Mouse (Mus musculus): ENCODE data around the gene Glo1.

DNA sequence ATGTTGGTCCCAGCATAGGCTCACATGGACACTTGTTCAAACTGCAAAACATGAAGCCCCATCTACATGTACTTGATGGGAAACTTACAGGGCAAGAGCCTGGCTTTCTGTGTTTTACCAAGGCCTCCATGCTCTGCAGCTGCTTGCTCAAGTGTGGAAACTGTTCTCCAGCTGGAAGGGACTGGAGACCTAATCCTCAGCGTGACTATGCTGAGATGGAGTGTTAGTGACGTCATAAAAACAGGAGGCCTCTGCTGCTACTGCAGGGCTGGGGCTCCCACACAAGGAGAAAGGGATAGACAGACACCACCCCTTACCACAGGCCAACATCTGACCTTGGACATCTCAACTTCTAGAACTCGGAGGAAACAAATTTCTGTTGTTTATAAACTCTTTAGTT is 55.7 kb downstream of the Glo1 start:
- TF ChIP-seq CTCF (IDR thresholded peaks at IDR 0.05; ENCODE audit: control insufficient read depth, insufficient read depth, insufficient read length) (no peak), CEBPB (IDR thresholded peaks at IDR 0.05; ENCODE audit: low read depth) (no peak), MAX (IDR thresholded peaks at IDR 0.05) (no peak), MYOD1 (IDR thresholded peaks at IDR 0.05; ENCODE audit: control insufficient read depth, insufficient read length, low read depth) (no peak), USF1 (IDR thresholded peaks at IDR 0.05; ENCODE audit: low read depth) (no peak), MYOG (IDR thresholded peaks at IDR 0.05; ENCODE audit: control insufficient read depth, extremely low read depth, insufficient read length) (no peak), FOSL1 (IDR thresholded peaks at IDR 0.05; ENCODE audit: insufficient read depth, low read length, poor library complexity, severe bottlenecking) (no peak)

Measured in C2C12 (cell line).